Mouse (Mus musculus): ENCODE measurements at regions not wholly inside any gene's neighbourhood (a gene's known extent, or its start where the extent isn't known, plus 50 kb on each side); places are given as distances from the start of the nearest gene placed in this dataset.
A peak's percentile ranks its signal among the peaks of the same experiment; 100 is the strongest.
"Not testable (repeated sequence)": the region's sequence is repeated elsewhere in the genome, so short reads cannot be mapped to it uniquely, and the experiment has no call there.

DNA sequence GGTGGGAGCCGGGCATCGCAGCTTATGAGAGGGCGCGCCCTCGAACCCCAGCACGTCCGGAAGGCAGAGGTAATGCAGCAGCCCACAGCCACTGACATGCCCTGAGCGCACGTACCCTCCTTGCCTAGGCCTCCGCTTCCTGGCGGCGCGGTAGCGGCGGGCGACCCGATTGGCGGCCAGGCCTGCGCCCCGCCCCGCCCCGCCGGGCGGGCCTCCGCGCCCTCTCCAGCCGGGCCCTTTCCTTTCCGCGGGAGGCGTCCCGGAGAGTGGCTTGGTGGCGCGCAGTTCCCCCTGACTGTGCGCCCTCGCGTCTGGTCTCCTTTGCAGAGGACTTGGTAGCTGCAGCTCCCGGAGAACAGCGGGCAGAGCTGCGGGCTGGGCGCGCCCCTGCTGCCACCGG lies 461.1 kb downstream of the Gm21863 start:
- not testable (repeated sequence) for H3K4me2 ChIP-seq; DNase-seq; H3K36me3 ChIP-seq; H3K27me3 ChIP-seq; H3K27ac ChIP-seq; H3K9ac ChIP-seq; ATAC-seq (ENCODE audit: low read depth); H3K4me3 ChIP-seq (replicated peaks); H3K9me3 ChIP-seq (replicated peaks); H3K4me1 ChIP-seq (replicated peaks)
- WGBS (ENCODE audit: insufficient replicate concordance): 5% methylated on average over 30 of the region's 42 CpGs

DNA sequence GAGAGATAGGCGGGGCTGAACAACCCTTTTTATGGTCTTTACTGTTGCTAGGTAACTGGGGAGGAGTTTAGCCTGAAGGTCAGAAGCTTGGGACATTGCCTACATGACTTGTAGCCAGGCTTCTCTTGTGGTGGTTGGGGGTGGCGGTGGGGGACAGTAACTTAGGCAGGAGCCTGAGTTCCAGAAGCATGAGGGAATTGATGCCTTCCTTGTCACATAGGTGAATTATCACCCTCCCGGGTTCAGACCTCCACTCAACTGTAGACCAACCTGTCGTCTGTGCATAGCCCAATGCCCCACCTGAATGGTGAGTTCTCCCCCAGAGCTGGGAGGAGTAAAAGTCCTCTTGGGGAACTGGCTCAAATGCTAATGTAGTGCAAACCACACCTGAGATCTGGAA lies 472.1 kb downstream of the Gm21863 start:
- not testable (repeated sequence) for H3K4me3 ChIP-seq (replicated peaks); H3K9me3 ChIP-seq (replicated peaks); H3K27me3 ChIP-seq; H3K27ac ChIP-seq; H3K4me1 ChIP-seq (replicated peaks); H3K36me3 ChIP-seq; ATAC-seq (ENCODE audit: low read depth); H3K4me2 ChIP-seq; H3K9ac ChIP-seq; DNase-seq
- WGBS (ENCODE audit: insufficient replicate concordance): 56% methylated on average over 3 of the region's 4 CpGs

DNA sequence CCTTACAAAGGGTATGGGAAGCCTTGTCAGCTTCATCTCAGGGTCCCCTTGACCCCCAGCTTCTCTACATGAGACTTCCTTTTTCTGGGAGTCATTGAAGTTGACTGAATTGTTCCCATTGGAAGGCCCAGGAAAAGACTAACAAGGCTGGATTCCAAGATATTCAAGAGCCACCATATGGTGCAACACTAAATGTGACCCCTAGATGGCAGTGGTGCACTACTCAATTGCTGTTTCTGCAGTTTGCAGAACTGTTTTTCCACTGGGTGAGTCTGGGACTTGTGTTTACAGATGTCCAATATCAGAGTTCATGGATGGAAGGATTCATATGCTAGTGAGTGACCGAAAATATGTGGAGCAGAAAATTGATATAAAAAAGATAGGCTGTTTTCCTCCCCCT lies 510.3 kb downstream of the Gm21863 start:
- H3K4me2 ChIP-seq; ATAC-seq (ENCODE audit: low read depth); H3K4me3 ChIP-seq (replicated peaks); H3K27me3 ChIP-seq; H3K36me3 ChIP-seq; H3K4me1 ChIP-seq (replicated peaks); H3K9ac ChIP-seq; H3K27ac ChIP-seq; H3K9me3 ChIP-seq (replicated peaks): not testable (repeated sequence)
- DNase-seq: peak; percentile 13
- WGBS (ENCODE audit: insufficient replicate concordance): 26% methylated on average over 1 of the region's 1 CpGs
